Mouse (Mus musculus): ENCODE results near the gene Fezf2. TPM values are rescaled to one million over a fixed set of nuclear protein-coding genes. Genes with fewer than 3 reads are reported as not detected.

Gene Fezf2
- polyA plus RNA-seq, 1 experiment, result 23.6 TPM

DNA sequence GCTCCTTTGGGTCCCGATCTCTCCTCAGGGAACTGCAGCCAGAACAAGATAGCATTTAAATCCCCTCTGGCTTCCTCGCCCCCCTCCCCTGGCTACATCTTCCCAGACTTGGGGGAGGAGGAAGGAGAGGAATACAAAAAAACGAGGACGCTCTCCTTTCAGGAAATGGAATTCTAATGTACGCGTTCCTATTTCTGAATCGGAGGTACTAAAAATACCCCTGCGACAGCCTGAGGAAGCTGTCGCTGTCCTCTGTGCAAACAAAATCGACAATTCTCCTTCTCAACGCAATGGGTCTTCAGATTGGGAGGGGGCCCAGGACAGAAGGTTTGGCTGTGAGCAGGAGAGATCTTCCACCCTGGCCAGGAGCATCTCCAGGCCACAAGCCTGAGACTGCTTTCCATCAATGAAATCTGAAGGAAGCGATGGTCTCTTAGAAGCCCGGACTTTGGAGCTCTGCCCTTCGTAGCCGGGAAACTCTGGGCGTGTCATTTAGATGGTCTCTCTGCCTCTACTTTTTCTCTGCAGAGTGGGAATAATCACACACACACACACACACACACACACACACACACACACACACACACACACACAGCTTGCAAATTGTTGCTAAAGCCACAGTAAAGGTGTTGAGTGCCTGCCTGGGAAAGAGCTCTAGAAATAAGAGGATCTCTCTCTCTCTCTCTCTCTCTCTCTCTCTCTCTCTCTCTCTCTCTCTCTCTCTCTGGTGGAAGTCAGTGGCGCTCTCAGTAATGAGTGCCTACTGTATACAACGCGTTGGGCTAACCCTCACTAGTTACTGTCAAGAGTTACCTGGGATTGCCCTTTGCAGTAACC, 7.5 kb downstream of the Fezf2 start:
- 9% methylated on average over 19 of the region's 19 CpGs for WGBS
- no peak overlapping the region for H3K4me3 ChIP-seq (ENCODE audit: control insufficient read depth, insufficient read depth, low read length)

DNA sequence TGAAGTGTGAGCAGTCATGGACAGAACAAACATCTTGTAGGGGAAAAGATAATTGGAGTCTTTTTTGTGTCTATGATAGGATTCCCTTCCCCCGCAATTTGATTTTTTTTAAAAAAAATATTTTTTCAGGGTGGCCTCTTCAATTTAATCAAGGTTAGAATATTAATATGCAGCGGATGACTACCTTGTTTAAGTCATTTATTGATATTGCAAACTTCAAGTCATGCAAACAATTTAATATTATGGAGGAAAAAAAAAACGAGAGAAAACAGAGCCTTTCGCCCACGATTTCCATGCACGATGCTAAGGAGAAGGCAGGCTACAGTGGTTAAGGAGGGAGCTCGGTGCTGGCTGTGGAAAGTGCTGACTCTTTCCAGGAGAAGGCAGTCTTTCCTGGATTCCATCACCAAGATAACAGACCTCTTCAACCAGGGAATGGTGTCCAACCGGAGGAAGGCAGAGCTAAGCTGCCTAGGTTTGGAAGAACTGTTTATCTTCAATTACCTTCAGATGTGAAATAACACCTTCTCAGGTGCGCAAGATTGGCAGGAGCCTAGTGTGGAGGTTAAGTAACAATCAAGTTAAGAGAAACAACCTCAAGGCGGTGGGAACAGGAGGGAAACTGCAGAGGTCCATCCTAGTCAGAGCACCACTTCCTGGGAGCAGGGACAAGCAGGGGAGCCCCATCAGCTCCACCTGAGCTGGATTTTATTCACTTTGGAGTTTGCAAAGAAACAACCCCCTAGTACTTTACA, 9.0 kb downstream of the Fezf2 start:
- Histone ChIP-seq H3K4me1 (replicated peaks; ENCODE audit: control insufficient read depth, insufficient read depth, low read length) (no peaks in the 10 kb centered on the region), H3K27ac (ENCODE audit: control insufficient read depth, insufficient read depth, low read length) (no peak overlapping the region), H3K4me3 (ENCODE audit: control insufficient read depth, insufficient read depth, low read length) (no peak overlapping the region), H3K36me3 (ENCODE audit: control insufficient read depth, insufficient read depth, low read length) (no peaks in the 10 kb centered on the region), H3K27me3 (ENCODE audit: control insufficient read depth, insufficient read depth, low read length) (peaks cover 4% of the 10 kb centered on the region; the same call in 1 of the 2 replicates)
- TF ChIP-seq CTCF (IDR thresholded peaks at IDR 0.05; ENCODE audit: borderline replicate concordance, control insufficient read depth, extremely low read depth, insufficient read depth, low read length, poor library complexity), result no peak
- 15% methylated on average over 10 of the region's 10 CpGs for WGBS
- no peak for DNase-seq

More for the DNA sequence above, 7.5 kb downstream of the Fezf2 start:
- TF ChIP-seq POLR2A (IDR thresholded peaks at IDR 0.05; ENCODE audit: control insufficient read depth, extremely low read depth, insufficient read depth, low read length, poor library complexity) (no peak), CTCF (IDR thresholded peaks at IDR 0.05; ENCODE audit: borderline replicate concordance, control insufficient read depth, extremely low read depth, insufficient read depth, low read length, poor library complexity) (no peak)
- Histone ChIP-seq H3K27ac (ENCODE audit: control insufficient read depth, insufficient read depth, low read length) (no peak overlapping the region), H3K27me3 (ENCODE audit: control insufficient read depth, insufficient read depth, low read length) (peaks cover 9% of the 10 kb centered on the region; the same call in 1 of the 2 replicates), H3K36me3 (ENCODE audit: control insufficient read depth, insufficient read depth, low read length) (no peaks in the 10 kb centered on the region), H3K4me1 (replicated peaks; ENCODE audit: control insufficient read depth, insufficient read depth, low read length) (no peaks in the 10 kb centered on the region)
- DNase-seq, result no peak

DNA sequence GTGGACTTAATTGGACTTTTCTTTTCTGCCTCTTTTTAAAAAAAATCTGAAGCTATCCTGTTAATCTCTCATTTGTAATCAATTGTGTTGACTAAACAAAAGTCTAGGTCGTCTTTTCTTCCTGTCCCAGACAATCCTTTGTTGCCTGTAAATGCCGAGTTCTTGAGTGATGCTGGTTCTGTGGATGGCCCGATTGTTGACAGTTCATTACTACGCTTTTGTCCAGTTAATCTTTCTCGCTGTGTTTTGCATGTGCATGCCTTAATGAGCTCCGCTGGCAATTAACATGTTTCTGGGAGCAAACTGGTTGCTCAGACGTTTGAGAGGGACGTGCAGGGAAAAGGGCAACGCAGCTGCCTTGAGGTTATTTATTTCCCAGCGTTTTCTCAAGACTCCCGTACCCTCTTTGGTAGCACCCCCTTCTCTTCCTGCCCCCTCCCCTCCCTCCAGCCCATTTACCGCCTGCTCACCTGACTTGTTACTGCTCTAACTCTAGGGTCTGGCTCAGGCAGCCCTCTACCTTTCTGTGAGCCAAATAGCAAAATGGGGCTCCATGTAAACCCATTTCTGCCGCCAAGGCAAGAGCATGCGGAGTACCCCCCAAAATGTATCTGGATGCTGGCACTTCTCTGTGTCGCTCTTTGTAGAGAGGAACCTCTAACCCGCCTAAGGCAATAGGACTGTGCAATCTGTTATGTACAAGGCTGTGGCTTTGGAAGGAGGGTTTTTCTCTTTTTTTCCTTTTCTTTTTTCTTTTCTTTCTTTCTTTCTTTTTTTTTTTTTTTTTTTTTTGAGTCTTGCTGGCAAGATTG, 9.8 kb downstream of the Fezf2 start:
- no peak for DNase-seq
- TF ChIP-seq POLR2A (IDR thresholded peaks at IDR 0.05; ENCODE audit: control insufficient read depth, extremely low read depth, insufficient read depth, low read length, poor library complexity) (no peak), CTCF (IDR thresholded peaks at IDR 0.05; ENCODE audit: borderline replicate concordance, control insufficient read depth, extremely low read depth, insufficient read depth, low read length, poor library complexity) (no peak)
- H3K36me3 ChIP-seq (ENCODE audit: control insufficient read depth, insufficient read depth, low read length), result no peaks in the 10 kb centered on the region
- H3K27me3 ChIP-seq (ENCODE audit: control insufficient read depth, insufficient read depth, low read length), result peaks cover 4% of the 10 kb centered on the region; the same call in 1 of the 2 replicates
- H3K4me3 ChIP-seq (ENCODE audit: control insufficient read depth, insufficient read depth, low read length), result no peak overlapping the region
- H3K27ac ChIP-seq (ENCODE audit: control insufficient read depth, insufficient read depth, low read length), result no peak overlapping the region
- 14% methylated on average over 16 of the region's 16 CpGs for WGBS
- H3K4me1 ChIP-seq (replicated peaks; ENCODE audit: control insufficient read depth, insufficient read depth, low read length), result no peaks in the 10 kb centered on the region

DNA sequence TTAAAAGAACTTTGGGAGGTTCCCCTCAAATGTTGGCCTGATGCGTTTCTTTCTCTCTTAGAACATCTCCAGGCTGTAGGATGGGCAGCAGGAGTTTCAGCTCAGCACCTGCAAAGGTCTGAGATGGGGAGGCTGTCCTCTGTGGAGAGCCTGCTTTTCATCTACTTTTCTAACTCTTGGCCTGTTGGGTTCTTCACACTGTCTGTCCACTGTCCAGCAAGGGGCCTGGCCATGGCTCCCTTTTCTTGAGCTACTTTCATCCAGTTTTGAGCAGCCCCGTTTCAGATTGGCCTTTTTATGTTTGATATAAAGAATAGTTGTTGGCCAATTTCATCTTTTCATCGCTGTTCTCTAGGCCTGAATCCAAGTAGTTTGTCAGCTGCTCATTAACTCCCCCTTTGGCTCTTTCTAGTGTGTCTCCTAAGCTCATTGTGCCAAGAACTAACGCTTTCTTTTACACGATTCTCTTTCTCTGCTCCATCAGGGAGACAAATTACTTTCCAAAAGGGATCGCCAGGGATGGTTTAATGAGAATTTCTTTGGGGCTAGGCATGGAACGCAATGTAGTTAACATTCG, 10.5 kb downstream of the Fezf2 start:
- no peak overlapping the region for H3K27ac ChIP-seq (ENCODE audit: control insufficient read depth, insufficient read depth, low read length)

DNA sequence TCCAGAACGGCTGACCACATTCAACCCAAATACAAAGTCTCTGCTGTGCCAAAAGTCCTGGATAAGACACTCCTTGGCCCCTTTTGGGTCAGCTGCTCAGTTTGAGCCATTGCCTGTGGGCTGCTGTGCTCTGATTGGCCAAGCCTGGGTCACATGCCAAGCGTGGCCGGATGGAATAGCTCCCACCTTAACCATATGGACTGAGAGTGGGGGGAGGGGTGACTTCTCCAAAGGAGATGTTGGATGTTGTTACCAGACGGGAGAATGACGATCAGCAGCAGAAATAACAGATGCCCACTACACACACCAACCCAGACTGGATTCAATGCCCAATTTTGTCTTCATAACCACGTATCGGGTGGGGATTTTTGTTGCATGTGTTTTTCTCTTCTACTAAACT, 13.1 kb downstream of the Fezf2 start:
- H3K4me1 ChIP-seq (replicated peaks; ENCODE audit: control insufficient read depth, insufficient read depth, low read length), result no peaks in the 10 kb centered on the region
- H3K4me3 ChIP-seq (ENCODE audit: control insufficient read depth, insufficient read depth, low read length), result no peak overlapping the region
- no peak overlapping the region for H3K27ac ChIP-seq (ENCODE audit: control insufficient read depth, insufficient read depth, low read length)
- no peaks in the 10 kb centered on the region; the same call in 1 of the 2 replicates for H3K27me3 ChIP-seq (ENCODE audit: control insufficient read depth, insufficient read depth, low read length)
- no peak for DNase-seq
- TF ChIP-seq CTCF (IDR thresholded peaks at IDR 0.05; ENCODE audit: borderline replicate concordance, control insufficient read depth, extremely low read depth, insufficient read depth, low read length, poor library complexity), result no peak
- no peak for TF ChIP-seq POLR2A (IDR thresholded peaks at IDR 0.05; ENCODE audit: control insufficient read depth, extremely low read depth, insufficient read depth, low read length, poor library complexity)
- 51% methylated on average over 7 of the region's 7 CpGs for WGBS
- H3K36me3 ChIP-seq (ENCODE audit: control insufficient read depth, insufficient read depth, low read length), result no peaks in the 10 kb centered on the region

More for the DNA sequence above, 10.5 kb downstream of the Fezf2 start:
- 25% methylated on average over 8 of the region's 8 CpGs for WGBS
- peaks cover 4% of the 10 kb centered on the region; the same call in 1 of the 2 replicates for H3K27me3 ChIP-seq (ENCODE audit: control insufficient read depth, insufficient read depth, low read length)
- H3K36me3 ChIP-seq (ENCODE audit: control insufficient read depth, insufficient read depth, low read length), result no peaks in the 10 kb centered on the region
- no peak for DNase-seq
- H3K4me3 ChIP-seq (ENCODE audit: control insufficient read depth, insufficient read depth, low read length), result no peak overlapping the region
- no peaks in the 10 kb centered on the region for H3K4me1 ChIP-seq (replicated peaks; ENCODE audit: control insufficient read depth, insufficient read depth, low read length)
- TF ChIP-seq CTCF (IDR thresholded peaks at IDR 0.05; ENCODE audit: borderline replicate concordance, control insufficient read depth, extremely low read depth, insufficient read depth, low read length, poor library complexity) (no peak), POLR2A (IDR thresholded peaks at IDR 0.05; ENCODE audit: control insufficient read depth, extremely low read depth, insufficient read depth, low read length, poor library complexity) (no peak)

DNA sequence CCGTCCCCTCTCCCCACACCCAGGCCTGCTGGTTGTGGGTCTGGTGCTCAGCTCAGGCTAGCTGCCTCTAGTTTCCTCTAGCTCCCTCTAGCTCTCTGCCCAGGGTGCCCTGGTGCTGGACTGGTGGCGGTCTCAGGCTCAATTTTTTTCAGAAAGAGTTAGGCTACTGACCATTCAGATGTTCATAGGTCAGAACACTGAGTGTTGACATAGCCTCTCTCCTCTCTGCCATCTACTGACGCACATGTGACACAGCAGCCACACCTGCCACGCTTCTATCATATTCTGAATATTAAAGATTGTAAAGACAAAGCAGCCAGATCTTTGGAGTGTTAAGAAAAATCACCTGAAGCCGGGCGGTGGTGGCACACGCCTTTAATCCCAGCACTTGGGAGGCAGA, 14.4 kb downstream of the Fezf2 start:
- no peak overlapping the region for H3K4me3 ChIP-seq (ENCODE audit: control insufficient read depth, insufficient read depth, low read length)
- H3K27me3 ChIP-seq (ENCODE audit: control insufficient read depth, insufficient read depth, low read length), result no peaks in the 10 kb centered on the region
- no peaks in the 10 kb centered on the region for H3K36me3 ChIP-seq (ENCODE audit: control insufficient read depth, insufficient read depth, low read length)
- no peak overlapping the region for H3K27ac ChIP-seq (ENCODE audit: control insufficient read depth, insufficient read depth, low read length)
- 79% methylated on average over 7 of the region's 7 CpGs for WGBS
- TF ChIP-seq POLR2A (IDR thresholded peaks at IDR 0.05; ENCODE audit: control insufficient read depth, extremely low read depth, insufficient read depth, low read length, poor library complexity) (no peak), CTCF (IDR thresholded peaks at IDR 0.05; ENCODE audit: borderline replicate concordance, control insufficient read depth, extremely low read depth, insufficient read depth, low read length, poor library complexity) (no peak)
- H3K4me1 ChIP-seq (replicated peaks; ENCODE audit: control insufficient read depth, insufficient read depth, low read length), result no peaks in the 10 kb centered on the region
- no peak for DNase-seq

Measured in thymus, adult 2 months (tissue).